Mouse (Mus musculus) lung, adult 2 months (tissue): Measurements from ENCODE around the gene Gm3147. TPM values are rescaled to one million over a fixed set of nuclear protein-coding genes. Genes with fewer than 3 reads are reported as not detected.
"Not testable (repeated sequence)": the region's sequence is repeated elsewhere in the genome, so short reads cannot be mapped to it uniquely, and the experiment has no call there.

Experiments
- DNase-seq: peaks from one replicate; pipeline ENCODE4 v3.0.0; 2022
- H3K4me1 ChIP-seq: fragments of 200-500 bp; 2 replicates; pipeline ENCODE4 v1.6.1; 2011; ENCODE audit warnings: low read length; ENCODE audit not compliant: control insufficient read depth, insufficient read depth
- H3K4me3 ChIP-seq: fragments of 200-500 bp; replicated peaks from 2 replicates; pipeline ENCODE3; 2011; ENCODE audit warnings: low read depth, mild to moderate bottlenecking, control low read depth, low read length; ENCODE audit errors: extremely low read depth
- WGBS: fragments of 180-500 bp; shearing (Covaris S2); methylation state at CpG from one replicate; pipeline ENCODE4 v1.1.7; 2018; 5-methylcytosine and 5-hydroxymethylcytosine counted together
- polyA plus RNA-seq: library from polyadenylated mRNA; depleted of rRNA; stranded (reverse); fragments of >200 nt; gene quantifications from 2 replicates; pipeline ENCODE4 v1.2.3, GENCODE M21; 2012; rRNA removed

Gm3147 gene
- not detected in 2 replicates for polyA plus RNA-seq

DNA sequence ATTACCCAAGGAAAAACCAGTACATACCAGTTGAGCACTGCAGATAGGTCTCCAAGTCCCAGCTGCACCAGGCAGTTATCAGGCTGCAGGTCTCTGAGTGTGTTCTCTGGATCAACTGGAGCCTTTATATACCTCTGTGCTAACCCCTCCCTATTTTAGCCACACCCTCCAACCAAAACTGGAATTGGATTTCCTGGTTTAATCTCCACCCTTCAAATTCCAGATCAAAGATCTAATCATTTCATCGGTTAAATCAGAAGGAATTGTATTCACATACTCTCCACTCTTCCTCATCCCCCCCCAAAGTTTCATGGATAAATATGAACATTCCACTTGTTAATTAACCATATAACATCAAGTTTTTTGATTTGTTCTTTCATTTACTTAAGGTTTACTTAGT, at the start of gene Gm3147:
Gene Gm3147 (minus strand): TSS at position 101 of the 400 bp plus-strand sequence.
- H3K4me1 ChIP-seq, DNase-seq, H3K4me3 ChIP-seq: not testable (repeated sequence)
- no CpG with 5 or more reads among the region's 1 CpGs for WGBS

DNA sequence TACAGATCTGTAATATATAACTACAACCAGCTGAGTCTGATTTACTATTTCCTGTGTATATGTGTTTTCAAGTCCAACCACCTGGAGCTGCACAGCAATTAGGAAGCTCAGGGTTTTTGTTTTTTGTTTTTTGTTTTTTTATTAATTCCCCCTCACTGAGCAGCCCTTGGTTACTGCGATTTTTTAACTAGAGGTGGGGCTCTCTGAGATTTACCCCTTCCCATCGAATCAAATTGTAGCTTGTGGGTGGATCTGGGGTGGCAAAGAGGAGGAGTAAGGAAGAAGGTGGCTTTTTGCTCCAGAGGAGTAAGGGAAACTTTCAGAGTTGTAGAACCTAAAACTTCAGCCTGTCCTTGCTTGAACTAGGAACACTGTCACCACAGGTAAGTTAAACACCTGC, 31.9 kb upstream of the Gm3147 start, which contains the start of gene Gm6205:
Gene Gm6205 (plus strand): TSS at position 301 of the 400 bp plus-strand sequence.
- H3K4me1 ChIP-seq, DNase-seq, H3K4me3 ChIP-seq: not testable (repeated sequence)
- WGBS = no CpG with 5 or more reads among the region's 2 CpGs

DNA sequence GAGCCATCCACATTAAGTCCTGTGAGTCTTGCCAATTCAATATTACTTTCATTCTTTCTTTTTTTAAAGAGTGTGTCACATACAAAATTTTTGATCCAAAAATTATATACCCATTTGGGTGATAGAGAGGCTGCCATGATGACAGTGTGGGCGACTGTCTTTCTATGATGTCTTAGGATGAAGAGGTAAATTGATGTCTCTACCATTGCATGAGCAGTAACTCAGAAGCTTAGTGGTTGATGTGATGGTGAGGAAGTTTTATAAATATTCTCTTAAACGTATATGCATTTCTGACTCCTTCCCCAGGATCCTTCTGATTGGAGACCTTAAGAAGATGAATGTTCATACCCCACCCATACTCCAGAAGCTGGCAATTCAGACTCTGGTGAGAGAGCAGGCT, 7.5 kb upstream of the Gm3147 start, which contains the start of gene Gm6509:
Gene Gm6509 (plus strand): TSS at position 301 of the 400 bp plus-strand sequence.
- H3K4me1 ChIP-seq, H3K4me3 ChIP-seq, DNase-seq: not testable (repeated sequence)
- WGBS = 83% methylated on average over 1 of the region's 2 CpGs

Other genes with a start within 250 kb of the Gm3147 start
- gene Gm7682, start 170.6 kb downstream of the Gm3147 start, polyA plus RNA-seq = not detected in 2 replicates
- gene Gm3139, start 90.1 kb downstream of the Gm3147 start, polyA plus RNA-seq = not detected in 2 replicates
- gene Gm6509, start 7.6 kb upstream of the Gm3147 start, polyA plus RNA-seq = not detected in 2 replicates
- not detected in 2 replicates for gene Gm6205, start 32.0 kb upstream of the Gm3147 start, polyA plus RNA-seq
- gene Gm3183, start 249.1 kb upstream of the Gm3147 start, polyA plus RNA-seq = not detected in 2 replicates